Mouse (Mus musculus) lung, postnatal 14 days (tissue): Measurements from ENCODE around the gene Chchd6.
A peak's percentile ranks its signal among the peaks of the same experiment; 100 is the strongest.

Experiments used
- DNase-seq: peaks from one replicate; pipeline ENCODE4 v3.0.0; 2021

Gene Chchd6

GRCm38 (mm10) chr6:89595018-89595776 is at the start of gene Chchd6:
Gene Chchd6, minus strand, starts transcription at chr6:89595652.
- DNase-seq = peak; percentile 94

- DNase-seq = peak; percentile 93
Measured at GRCm38 (mm10) chr6:89644271-89645075, 49.0 kb upstream of the Chchd6 start.

- DNase-seq = peak; percentile 96
Measured at GRCm38 (mm10) chr6:89643798-89644270, 48.4 kb upstream of the Chchd6 start, which contains the start of gene Txnrd3. Gene Txnrd3, plus strand, starts transcription at chr6:89643988.

GRCm38 (mm10) chr6:89639025-89639424 is 43.6 kb upstream of the Chchd6 start:
- peak; percentile 61 for DNase-seq

- DNase-seq = no peak
Measured at GRCm38 (mm10) chr6:89637977-89638376, 42.5 kb upstream of the Chchd6 start.

- no peak for DNase-seq
Measured at GRCm38 (mm10) chr6:89634400-89634799, 38.9 kb upstream of the Chchd6 start.

GRCm38 (mm10) chr6:89633115-89633514 is 37.7 kb upstream of the Chchd6 start:
- DNase-seq = no peak

GRCm38 (mm10) chr6:89631809-89632562 is 36.5 kb upstream of the Chchd6 start:
- peak; percentile 87 for DNase-seq

- DNase-seq = no peak
Measured at GRCm38 (mm10) chr6:89628045-89628785, 32.8 kb upstream of the Chchd6 start.

- DNase-seq = no peak
Measured at GRCm38 (mm10) chr6:89622647-89623046, 27.2 kb upstream of the Chchd6 start.

- DNase-seq = no peak
Measured at GRCm38 (mm10) chr6:89615373-89615755, 19.9 kb upstream of the Chchd6 start.

- DNase-seq = no peak
Measured at GRCm38 (mm10) chr6:89614596-89615372, 19.3 kb upstream of the Chchd6 start.

- DNase-seq = no peak
Measured at GRCm38 (mm10) chr6:89614107-89614471, 18.6 kb upstream of the Chchd6 start.

GRCm38 (mm10) chr6:89613336-89614106 is 18.1 kb upstream of the Chchd6 start:
- peak; percentile 29 for DNase-seq

GRCm38 (mm10) chr6:89607999-89608398 is 12.5 kb upstream of the Chchd6 start:
- no peak for DNase-seq

- no peak for DNase-seq
Measured at GRCm38 (mm10) chr6:89606096-89606495, 10.6 kb upstream of the Chchd6 start.

GRCm38 (mm10) chr6:89596510-89596909 is 1.1 kb upstream of the Chchd6 start:
- no peak for DNase-seq

GRCm38 (mm10) chr6:89595777-89596146 is 310 bp upstream of the Chchd6 start:
- DNase-seq = no peak

- no peak for DNase-seq
Measured at GRCm38 (mm10) chr6:89592016-89592415, 3.4 kb downstream of the Chchd6 start.

GRCm38 (mm10) chr6:89591531-89591930 is 3.9 kb downstream of the Chchd6 start:
- DNase-seq = no peak

- DNase-seq = no peak
Measured at GRCm38 (mm10) chr6:89585696-89586095, 9.8 kb downstream of the Chchd6 start.
